Mouse (Mus musculus) adrenal gland, adult 8-10 months (tissue): Measurements from ENCODE around the gene Bcas3. TPM values are rescaled to one million over a fixed set of nuclear protein-coding genes. Genes with fewer than 3 reads are reported as not detected.
"Not testable (repeated sequence)": the region's sequence is repeated elsewhere in the genome, so short reads cannot be mapped to it uniquely, and the experiment has no call there.

Experiments used
- DNase-seq: peaks from one replicate; pipeline ENCODE4 v3.0.0; 2022
- total RNA-seq, 4 experiments: library from RNA; stranded (reverse); gene quantifications; 2 replicates each; pipeline ENCODE4 v1.2.4; 2022

Gene Bcas3
- total RNA-seq, 4 experiments from 2014 or later: 47.5 to 76.4 (median 53.4) TPM

DNA sequence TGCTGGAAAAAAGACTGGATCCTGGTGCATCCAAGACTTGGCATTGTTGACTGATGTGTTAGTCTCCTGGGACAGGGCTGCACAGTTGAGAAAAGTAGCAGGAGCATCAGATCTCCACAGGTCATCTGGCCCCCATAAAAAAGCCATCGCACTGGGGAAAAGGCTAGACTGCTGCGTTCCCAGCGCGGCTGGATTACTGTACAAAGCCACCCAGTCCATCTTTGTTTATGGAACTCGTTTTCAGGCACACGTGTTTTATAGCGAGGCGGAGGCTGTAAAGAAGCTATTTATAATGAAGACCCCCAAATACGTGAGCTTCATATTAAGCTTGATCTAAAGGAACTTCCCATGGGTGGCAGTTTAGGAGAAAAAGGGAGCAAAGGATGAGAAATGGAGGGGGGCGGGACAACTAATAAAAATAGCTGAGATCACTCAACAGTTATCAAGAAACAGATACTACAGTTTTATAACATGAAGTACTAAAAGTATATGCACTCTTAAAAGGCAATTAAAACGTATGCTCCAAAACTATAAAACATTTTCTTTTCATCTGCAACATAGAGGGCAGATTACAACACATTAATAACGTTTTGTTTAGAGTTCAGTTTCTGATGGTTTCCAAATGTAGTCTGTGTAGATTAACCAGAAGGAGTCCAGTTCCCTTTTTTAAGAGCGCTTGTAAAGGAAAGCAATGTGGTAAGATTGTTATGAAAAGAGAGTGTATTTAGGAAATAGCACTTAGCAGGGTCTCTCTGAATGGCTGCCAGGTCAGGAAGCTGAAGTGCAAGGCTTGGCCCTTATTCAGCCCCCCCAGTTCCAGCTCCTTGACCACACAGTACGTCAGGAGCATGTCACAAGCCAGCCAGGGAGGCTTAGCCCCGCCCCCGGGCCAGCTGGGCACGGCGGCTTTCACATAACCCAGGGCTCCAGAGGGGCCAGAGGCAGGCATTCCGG lies 360.2 kb downstream of the Bcas3 start:
- peak; percentile 75 for DNase-seq

DNA sequence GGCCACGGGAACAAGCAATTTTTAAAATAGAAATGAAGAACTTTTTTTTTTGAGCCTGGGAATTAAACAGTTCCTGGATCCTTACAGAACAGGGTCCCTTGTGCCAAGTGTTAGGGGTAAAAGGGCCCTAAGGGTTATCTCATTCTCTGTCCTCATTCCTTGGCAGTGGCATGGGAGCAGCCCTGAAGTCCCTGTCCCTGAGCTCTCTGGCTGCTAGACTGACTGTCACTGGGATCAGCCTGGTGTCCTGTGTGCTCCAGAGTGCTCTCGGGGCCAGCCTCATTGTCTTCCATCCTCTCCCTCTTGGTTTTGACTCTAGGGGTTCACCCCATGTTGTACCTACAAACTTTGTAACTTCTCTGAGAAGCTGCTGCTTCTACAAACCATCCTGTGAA lies 360.8 kb downstream of the Bcas3 start:
- peak; percentile 45 for DNase-seq

DNA sequence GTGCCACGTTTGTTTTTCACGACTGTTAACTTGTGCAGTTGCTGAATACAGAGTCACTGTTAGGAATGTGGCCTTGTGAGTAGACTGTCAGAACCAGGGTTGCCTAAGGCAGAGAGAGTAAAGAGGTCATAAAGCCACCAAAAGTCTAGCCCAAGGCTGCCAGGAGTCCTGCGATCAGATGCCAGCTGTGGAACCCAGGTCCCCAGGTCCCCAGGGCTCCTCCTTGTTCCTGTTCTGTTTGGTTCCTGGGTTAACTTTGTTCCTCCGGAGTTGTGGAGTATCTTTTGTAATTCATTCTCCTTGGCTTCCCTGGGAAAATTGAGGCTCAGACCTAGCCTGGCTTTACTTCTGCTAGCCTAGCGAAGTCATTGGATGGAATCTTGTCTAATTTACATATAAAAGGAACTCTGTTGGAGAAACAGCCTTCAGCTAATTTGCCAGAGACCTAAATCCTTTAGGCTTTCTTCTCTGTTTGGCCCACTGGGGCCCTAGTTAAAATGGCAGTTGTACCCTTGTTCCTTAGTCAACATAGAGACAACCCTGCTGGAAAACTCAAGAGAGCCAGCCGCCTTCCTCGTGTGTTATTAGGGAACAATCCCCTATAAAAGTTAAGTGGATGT lies 361.5 kb downstream of the Bcas3 start:
- DNase-seq: peak; percentile 58

DNA sequence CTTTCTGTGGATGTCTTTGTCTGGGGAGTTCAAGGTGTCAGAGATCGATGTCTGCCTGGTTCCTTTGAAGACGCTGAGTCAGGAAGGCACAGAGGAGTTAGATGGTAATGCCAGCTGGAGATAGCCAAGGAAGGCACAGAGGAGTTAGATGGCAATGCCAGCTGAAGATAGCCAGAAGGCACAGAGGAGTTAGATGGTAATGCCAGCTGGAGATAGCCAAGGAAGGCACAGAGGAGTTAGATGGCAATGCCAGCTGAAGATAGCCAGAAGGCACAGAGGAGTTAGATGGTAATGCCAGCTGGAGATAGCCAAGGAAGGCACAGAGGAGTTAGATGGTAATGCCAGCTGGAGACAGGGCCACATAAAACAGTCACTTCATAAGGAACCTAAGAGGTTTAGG lies 363.8 kb downstream of the Bcas3 start:
- not testable (repeated sequence) for DNase-seq

DNA sequence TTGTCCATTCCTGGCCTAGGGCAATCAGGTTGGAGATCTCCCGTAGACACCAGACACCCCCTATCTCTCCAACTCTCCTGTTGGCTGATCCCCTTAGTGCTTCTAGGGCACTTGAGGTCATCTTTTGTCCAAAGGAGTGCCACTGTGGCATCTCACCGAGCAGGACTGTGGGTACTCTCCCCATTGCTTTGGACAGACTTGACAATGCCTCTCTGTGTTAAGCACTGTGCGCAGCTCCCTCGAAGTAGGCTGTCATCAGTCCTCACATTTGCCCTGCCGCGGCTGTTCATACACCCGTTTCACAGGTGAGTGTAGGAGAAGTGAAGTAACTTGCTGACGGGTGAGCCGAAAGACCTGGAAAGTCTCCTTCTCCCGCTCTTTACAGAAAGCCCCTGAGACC lies 366.1 kb downstream of the Bcas3 start:
- DNase-seq: no peak

DNA sequence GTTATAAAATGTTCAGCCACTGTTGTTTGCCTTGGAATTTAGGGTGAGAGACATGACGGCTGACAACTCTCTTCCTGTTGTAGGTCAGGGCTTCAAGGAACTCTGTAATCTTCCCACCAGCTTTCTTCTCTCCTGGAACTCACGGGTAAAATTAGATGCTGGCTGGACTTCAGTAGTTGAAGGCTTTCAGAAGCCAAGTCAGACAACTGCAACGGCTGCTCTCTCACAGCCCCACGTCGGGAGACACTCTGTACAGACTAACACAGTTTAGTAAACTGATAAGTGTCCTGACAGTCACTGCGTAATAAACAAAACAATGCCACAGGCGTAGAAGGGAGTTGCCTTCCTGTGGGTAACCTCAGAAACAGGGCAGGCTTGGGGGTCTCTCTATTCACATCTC lies 366.8 kb downstream of the Bcas3 start:
- DNase-seq: no peak

DNA sequence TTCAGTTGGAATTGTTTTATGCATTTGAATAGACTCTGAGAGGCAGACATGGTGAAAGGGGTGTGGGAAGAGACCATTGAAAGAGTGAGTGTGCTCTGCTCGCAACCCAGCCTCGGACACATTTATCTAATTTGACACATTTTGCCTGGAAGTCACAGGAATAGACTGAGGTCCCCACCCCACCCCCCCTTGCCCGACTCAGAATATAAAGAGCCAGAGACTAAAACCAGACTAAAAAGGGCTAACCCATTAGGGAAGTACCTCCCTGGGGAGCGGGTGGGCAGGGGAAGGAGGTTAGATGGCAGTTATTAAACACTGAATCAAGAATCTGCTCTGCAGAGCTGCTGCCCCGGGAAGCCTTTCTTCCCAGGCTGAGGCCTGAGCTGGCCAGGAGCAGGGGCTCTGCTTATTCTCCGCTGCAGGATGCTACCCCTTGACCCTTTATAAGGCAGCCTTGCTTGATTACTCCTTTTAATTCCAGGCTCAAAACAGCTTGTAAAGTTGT lies 367.4 kb downstream of the Bcas3 start:
- DNase-seq: no peak

DNA sequence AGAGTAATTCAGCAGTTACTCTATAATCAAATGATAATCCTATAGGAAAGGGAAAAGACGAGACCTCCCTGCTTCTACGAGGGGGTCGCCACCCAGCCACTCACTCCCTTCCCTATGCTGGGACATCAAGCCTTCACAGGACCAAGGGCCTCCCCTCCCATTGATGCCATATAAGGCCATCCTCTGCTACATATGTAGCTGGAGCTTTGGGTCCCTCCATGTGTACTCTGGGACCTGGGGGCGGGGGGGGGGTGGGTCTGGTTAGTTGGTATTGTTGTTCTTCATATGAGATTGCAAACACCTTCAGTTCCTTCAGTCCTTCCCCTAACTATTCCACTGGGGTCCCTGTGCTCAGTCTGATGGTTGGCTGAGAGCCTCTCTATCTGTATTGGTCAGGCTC lies 369.0 kb downstream of the Bcas3 start:
- no peak for DNase-seq

DNA sequence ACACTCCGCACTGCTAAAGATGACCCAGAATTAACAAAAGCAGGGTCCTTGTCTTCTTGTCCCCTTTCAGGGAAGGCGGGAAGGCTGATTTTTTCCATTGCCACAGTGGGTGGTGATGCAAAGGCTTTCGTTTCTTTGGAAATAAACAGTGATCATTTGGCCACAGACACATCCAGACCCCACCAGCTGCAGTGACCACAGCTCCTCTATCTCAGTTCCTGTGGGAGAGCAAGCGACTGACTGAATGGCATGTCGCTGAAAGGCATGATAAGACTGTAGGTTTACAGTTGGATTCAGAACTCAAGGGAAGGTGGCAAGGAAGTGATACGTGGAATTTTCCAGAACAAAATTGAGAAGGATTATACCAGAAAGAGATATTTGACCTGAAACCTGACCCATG lies 371.2 kb downstream of the Bcas3 start:
- no peak for DNase-seq

DNA sequence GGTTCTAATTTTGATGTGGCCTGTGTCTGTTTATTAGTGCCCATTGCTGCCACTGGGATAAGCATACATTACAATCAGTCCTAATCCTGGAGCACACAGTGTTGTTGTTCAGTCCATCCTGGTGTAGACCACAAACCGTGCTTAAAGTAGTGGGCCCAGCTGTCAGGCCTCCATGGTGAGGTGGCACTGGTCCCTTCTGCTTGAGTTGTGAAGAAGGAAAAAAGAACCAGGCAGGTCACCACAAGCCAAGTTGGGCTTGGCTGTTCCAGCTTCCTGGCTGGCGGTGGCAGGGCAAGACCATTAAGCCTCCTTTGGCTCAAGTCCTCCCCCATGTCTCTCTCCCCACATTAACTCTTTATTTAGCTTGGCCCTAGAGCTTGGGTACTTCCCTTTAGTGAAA lies 376.8 kb downstream of the Bcas3 start:
- no peak for DNase-seq

DNA sequence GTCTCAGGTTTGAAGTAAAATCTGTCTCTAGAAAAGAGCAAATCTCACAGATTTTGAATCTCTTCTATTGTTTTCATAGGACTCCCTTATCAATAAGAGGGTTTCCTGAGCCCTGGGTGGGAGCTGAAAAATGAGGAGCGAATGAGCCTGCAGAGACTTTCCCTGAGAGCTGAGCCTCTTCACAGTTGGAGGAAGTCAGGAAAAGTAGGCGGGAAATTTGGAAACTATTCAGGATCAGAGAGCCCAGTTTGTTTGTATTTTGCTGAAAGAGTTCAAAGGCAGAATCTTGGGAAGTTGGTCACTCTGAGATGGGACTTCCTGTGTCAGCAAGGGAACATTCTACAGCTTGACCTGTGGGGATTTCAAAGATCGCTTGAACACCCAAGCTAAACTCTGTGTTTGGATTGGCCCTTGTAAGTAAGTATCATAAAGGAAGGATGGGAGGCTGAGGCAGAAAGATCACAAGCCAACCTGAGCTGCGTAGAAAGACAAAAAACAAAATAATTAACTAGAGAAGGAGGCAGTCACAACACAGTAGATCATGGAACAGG lies 379.6 kb downstream of the Bcas3 start:
- no peak for DNase-seq

DNA sequence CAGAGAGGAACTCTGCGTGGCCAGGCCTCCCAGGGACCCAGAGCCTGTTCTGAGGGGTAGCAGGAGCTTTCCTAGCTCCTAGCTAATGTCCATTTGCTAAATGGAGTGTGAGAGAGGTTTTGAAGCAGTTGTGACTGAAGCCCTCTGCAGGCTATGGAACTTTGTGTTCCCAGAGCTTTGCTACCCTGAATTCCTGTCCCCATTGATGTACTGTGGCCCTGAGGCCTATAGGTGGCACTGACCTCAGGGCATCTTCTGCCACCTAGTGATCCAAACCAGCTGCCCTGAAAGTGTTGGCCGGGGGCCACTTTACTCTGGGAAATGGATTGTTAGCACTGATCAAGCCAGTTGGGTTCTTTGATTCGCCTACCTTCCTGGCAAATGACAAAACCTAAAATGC lies 380.6 kb downstream of the Bcas3 start:
- DNase-seq: no peak

DNA sequence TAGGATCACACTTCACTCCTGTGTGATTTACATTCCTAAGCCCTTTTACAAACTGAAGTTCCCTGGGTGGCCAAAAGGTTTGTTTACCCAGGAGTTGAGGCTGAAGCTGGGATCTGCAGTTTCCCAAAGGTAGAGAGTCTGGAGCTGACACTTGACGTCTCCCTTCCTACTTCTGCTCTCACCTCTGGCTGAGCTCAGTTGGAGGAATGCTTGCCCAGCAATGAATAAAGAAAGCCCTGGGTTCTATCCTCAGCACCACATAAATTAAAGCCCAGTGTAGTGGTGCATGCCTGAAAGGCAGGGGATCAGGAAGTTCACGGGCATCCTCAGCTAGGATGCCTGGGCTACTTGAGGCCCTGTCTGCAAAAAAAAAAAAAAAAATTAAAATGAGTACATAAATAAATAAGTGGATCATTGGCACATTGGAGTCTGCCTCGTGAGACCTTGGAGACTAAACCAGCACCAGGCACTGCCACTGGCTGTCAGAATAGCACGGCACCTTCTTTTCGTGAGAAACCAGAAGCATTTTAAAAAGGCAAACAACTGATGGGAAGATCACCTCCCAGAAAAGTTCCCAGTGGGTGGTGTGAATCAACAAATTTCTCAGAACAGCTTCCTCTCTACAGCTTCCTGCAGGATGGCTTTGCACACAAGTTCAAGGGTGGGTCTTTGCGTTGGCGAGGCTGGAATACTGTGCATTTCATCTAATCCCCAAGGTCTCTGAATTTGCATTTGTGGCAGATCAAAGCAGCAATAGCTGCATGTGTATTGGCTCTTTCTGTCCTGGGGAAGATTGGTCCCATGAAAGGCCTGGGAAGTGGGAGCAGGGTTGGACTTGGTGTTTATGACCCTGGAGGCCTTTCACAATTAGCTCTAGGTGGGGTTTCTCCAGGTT lies 381.6 kb downstream of the Bcas3 start:
- DNase-seq: no peak

DNA sequence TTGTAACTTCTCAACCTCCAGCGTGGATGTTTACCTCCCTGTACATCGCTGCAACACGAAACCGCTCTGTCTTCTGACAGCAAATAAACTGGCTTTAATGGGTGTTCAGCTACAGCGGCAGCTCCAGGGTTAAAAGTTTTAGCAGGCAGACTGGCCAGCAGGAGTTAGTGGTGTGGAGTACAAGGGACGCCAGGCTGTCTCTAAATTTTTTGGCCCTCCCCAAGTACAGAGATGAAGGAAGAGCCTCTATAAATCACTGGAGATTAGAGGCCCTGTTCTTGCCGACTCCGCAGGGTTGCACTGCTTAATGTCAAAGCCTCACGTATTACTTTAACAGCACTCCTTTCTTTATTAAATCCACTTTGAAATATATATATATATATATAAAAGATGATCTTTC lies 384.3 kb downstream of the Bcas3 start:
- no peak for DNase-seq

DNA sequence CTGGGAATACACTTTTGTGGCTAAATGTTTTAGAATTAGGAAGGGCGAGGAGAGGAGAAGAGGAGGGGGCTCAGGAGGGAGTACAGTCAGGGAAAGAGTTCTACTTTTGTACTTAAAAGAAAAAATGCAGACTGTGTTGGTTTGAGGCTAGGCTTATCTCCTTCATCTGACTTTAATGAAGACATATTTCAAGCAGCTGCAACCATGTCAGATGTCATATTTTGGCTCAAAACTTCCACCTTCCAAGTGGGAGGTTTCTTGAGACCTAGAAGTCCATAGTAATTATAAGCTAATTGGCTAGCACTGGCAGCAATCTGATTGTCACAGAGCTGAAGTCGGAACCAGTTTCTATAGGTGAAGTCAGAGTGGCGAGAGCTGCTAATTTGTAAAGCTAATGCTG lies 384.9 kb downstream of the Bcas3 start:
- no peak for DNase-seq

DNA sequence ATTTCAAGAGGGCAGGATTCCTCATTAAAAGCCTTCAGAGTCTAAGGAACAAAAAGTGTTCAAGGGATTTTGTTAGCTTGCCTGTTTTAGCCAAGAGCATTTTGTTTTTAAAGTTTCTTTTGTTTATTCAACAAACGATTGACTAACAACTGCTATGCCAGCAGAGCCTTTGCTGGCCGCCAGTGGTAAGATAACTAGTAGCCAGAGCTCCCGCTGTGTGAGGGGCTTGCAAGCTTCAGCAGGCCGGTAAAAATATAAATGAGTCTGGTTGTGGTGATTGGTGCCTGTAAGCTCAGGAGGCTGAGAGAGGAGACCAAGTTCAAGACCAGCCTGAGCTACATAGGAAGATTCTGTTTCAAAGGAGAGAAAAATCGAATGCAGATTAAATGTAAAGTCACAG lies 385.6 kb downstream of the Bcas3 start:
- no peak for DNase-seq

DNA sequence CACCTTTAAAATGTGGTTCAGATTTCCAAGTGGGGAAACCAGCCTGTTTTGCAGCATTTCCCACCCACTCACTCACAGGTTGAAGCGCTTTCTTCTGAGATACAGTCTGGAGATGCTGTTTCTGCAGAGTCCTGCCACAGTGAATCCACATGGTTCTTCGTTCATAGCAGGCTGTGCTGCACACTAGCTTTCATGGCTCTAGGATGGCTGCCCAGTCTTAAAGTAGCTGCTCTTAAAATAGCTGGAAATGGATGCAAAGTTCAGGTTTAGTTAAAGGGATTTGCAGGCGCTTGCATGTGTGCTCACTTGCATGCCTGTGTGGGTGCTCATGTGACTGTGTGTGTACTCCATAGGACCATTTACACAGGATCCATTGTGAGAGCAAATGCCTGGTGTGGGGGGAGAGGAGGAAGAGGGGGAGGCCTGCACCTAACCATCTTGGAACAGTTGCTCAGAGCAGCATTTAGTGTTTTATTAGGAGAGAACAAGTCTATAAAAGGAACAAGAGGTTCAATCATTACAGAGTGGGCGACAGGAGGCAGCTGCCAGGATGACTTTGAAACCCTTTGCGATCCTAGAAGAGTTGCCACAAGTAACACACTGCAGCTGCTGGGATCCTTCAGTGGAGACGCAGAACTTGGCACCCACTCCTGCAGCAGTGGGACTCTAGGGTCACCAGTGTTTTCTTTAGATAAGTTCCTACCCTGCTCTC lies 386.5 kb downstream of the Bcas3 start:
- no peak for DNase-seq

DNA sequence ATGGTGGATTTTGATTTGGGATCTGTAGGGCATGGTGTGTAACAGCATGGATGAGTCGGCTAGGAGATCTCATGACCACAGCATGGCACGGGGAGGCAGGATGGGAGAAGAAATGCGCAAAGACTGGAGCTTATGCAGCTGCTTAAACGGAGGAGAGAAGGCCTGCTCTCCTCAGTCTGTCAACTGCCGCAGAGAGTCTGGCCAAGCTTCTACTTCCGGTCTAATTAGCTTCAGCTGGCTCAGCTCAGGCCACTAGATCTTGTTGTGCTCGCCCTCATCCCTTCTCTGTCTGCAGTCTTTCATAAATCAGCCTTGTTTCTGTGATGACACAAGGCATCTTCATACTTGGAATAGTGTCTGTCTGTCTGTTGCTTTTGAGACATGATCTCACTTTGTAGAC lies 393.4 kb downstream of the Bcas3 start:
- no peak for DNase-seq

DNA sequence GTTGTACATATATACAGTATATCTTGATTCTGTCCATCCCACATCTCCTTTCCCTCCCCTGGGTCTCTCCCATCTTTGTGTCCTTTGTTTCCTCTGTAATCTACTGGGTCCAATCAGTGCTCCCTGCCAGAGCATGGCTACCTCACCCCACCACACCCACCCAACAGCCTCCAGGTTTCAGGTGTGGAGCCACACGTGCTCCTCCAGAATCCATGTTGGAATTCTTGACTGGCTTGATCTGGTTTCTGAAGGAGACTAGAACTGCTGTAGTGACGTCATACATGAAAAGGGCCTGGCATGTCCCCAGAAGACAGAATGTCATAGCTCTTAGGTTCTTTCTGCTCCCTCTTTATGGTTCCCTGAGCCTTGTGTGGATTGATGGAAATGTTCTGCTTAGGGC lies 395.9 kb downstream of the Bcas3 start:
- no peak for DNase-seq

DNA sequence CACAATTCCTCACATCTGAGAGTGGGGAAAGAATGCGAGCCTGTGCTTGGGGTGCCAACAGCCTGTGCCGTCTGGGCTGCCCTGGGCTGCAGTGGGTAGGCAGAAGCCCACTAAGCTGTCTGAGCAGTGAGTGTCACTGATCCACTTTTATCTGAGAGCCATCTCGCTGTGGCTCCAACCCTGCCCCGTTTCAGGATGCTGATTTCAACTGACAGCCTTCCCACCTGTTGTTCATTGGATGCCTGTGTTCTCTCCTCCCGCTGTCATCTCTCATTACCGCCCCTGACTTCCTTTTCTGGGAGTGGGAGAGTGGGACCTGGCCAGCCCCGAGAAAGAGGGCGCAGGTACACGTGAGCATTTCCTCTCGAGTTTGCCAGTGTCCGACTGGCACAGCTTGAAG lies 398.2 kb downstream of the Bcas3 start:
- no peak for DNase-seq

DNA sequence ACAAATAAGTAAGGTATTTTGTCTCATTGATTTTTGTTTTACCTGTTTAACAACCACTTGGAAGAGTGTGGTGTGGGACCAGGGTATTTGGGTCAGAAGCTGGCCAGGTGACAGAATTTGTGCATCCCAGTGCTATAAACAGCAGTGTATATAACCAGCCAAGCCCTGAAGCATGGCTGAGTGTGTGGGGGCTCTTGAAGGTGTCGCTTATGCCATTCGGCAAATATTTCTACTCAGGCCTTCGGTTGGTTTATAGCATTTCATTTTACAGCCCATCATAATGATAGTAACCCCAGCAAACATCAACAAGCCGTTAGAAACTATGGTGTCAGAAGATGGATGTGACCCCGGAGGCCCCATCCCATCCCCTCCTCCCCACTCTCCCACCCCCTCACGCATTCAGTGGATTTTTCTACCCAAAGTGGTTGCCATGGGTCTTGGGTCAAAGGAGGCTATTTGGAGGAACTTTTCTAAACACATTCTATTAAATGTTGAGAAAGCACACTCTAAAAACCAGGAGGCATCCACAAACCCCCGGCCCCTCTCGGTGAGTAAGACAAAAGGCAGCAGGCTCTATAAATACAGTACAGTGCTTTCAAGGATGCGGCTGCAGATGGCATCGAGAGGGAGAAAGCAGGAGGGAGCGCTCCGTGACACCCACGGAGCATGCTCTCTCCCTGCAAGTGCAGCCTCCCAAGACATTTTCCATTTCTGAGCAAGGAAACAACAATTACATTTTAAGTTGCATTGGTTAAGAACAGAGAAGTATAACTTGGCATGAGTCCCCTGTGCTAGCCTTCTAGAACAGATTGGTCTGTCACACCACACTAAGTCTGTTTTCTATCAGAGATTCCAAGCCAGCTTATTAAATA lies 401.9 kb downstream of the Bcas3 start:
- DNase-seq: no peak
